Mouse (Mus musculus) myocyte (in vitro differentiated cells): ENCODE data around the gene Clca2.

ENCODE experiments used
- CEBPB ChIP-seq: IDR thresholded peaks from 2 replicates; pipeline ENCODE4 v1.6.1; 2011; ENCODE audit warnings: mild to moderate bottlenecking, moderate library complexity; ENCODE audit not compliant: poor library complexity, insufficient read depth, severe bottlenecking
- MAX ChIP-seq: IDR thresholded peaks from one replicate; pipeline ENCODE4 v1.6.1; 2011; ENCODE audit warnings: low read depth, mild to moderate bottlenecking, control low read depth
- MYOD1 ChIP-seq, 3 experiments: IDR thresholded peaks; one replicate each; pipeline ENCODE4 v1.6.1; 2011; ENCODE audit warnings: control low read depth in 2 of 3, low read depth in 2 of 3, mild to moderate bottlenecking in 2 of 3, moderate library complexity in 1 of 3; ENCODE audit not compliant: insufficient read length in 2 of 3, control insufficient read depth in 1 of 3
- MYOG ChIP-seq, 3 experiments: IDR thresholded peaks; one replicate each; pipeline ENCODE4 v1.6.1; 2011; ENCODE audit warnings: control low read depth in 2 of 3, low read depth in 2 of 3, mild to moderate bottlenecking in 2 of 3; ENCODE audit not compliant: insufficient read length in 2 of 3, control insufficient read depth in 1 of 3, insufficient read depth in 1 of 3
- POLR2A ChIP-seq: IDR thresholded peaks from one replicate; pipeline ENCODE4 v1.6.1; 2011; ENCODE audit warnings: low read depth, mild to moderate bottlenecking, control low read depth, moderate library complexity; ENCODE audit not compliant: insufficient read length
- POLR2AphosphoS2 ChIP-seq: IDR thresholded peaks from one replicate; pipeline ENCODE4 v1.6.1; 2011; ENCODE audit warnings: low read depth, control low read depth; ENCODE audit not compliant: insufficient read length
- SRF ChIP-seq: IDR thresholded peaks from one replicate; pipeline ENCODE4 v1.6.1; 2011; ENCODE audit warnings: low read depth; ENCODE audit not compliant: control insufficient read depth, insufficient read length
- TCF12 ChIP-seq: IDR thresholded peaks from one replicate; pipeline ENCODE4 v1.6.1; 2011; ENCODE audit warnings: mild to moderate bottlenecking, control low read depth; ENCODE audit not compliant: poor library complexity, insufficient read depth, severe bottlenecking
- USF1 ChIP-seq: IDR thresholded peaks from one replicate; pipeline ENCODE4 v1.6.1; 2011; ENCODE audit warnings: low read depth, mild to moderate bottlenecking, control low read depth, moderate library complexity

DNA sequence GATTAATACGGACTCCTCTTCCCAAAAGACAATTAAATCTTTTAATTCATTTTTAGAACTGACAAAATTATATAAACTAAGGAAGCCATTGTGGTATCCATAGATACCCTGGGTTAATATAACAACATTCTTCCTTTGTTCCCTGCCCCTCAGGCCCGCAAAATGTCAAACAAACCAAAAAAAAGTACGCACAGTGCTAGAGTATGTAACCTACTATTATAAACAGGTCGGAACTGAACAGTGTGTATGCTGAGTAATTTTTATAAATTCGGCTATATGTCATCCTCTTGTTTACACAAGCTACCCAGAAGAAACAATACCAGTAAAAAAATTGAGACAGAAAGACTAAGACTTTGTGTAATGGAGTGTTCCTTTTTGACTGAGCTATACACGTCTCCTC is 20.8 kb downstream of the Clca2 start:
- no peak for TF ChIP-seq POLR2A
- TF ChIP-seq TCF12: no peak
- TF ChIP-seq MYOD1 (IDR thresholded peaks at IDR 0.05; ENCODE audit: control insufficient read depth in 1 of 3, insufficient read length in 2 of 3, low read depth in 2 of 3): no peak
- TF ChIP-seq MAX: no peak
- no peak for TF ChIP-seq SRF
- no peak for TF ChIP-seq MYOG (IDR thresholded peaks at IDR 0.05; ENCODE audit: control insufficient read depth in 1 of 3, insufficient read depth in 1 of 3, insufficient read length in 2 of 3, low read depth in 2 of 3)
- TF ChIP-seq POLR2AphosphoS2: no peak
- TF ChIP-seq USF1: no peak
- TF ChIP-seq CEBPB: no peak
